Mouse (Mus musculus) bone marrow macrophage, adult 2 months (primary cell): ENCODE data around the gene Fbxo28.

Source experiments
- CTCF ChIP-seq: IDR thresholded peaks from 2 replicates; pipeline ENCODE4 v1.5.1; 2012; ENCODE audit warnings: low read depth, mild to moderate bottlenecking, low read length, moderate library complexity
- POLR2A ChIP-seq: IDR thresholded peaks from 2 replicates; pipeline ENCODE4 v1.6.1; 2012; ENCODE audit warnings: mild to moderate bottlenecking, low read depth, low read length, borderline replicate concordance

DNA sequence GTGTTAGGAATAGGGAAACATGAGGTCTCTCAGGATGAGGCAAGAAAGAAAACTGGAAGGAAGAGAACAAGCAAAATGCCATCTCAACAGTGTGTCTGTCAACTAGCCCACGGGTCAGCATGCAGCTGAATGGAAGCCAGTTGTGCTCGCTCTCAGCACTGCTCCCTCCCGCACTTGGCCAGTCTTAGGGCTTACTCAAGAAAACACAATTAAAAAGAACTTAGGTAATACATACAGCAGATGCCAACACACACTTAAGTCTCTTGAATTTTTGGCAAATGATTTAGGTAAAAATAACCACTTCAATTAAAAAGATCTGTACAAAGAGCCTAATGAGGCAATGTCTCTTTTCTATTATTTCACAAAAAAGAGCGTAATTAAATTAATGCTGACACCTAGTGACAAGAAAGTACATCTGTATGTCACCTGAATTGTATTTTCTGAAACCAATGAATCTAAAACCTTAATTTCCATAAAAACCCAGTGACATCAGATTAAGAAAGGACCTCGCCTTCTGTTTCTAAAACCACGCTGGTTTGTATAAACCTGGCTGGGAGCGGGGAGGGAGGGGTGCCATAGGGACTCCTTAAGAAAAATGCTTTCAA, 2.4 kb downstream of the Fbxo28 start:
- TF ChIP-seq POLR2A = no peak
- TF ChIP-seq CTCF = no peak
